Mouse (Mus musculus) spleen, postnatal 10 days (tissue): ENCODE results near the gene Tmem243.

Experiments used
- DNase-seq, 2 experiments: peaks; one replicate each; pipeline ENCODE4 v3.0.0; 2021 to 2022; ENCODE audit warnings: low spot score in 2 of 2

Gene Tmem243

GRCm38 (mm10) chr5:9100207-9100848, at the start of gene Tmem243:
Tmem243 (plus strand) TSS chr5:9100668.
- peak; percentile 63 to 85 for DNase-seq

DNA sequence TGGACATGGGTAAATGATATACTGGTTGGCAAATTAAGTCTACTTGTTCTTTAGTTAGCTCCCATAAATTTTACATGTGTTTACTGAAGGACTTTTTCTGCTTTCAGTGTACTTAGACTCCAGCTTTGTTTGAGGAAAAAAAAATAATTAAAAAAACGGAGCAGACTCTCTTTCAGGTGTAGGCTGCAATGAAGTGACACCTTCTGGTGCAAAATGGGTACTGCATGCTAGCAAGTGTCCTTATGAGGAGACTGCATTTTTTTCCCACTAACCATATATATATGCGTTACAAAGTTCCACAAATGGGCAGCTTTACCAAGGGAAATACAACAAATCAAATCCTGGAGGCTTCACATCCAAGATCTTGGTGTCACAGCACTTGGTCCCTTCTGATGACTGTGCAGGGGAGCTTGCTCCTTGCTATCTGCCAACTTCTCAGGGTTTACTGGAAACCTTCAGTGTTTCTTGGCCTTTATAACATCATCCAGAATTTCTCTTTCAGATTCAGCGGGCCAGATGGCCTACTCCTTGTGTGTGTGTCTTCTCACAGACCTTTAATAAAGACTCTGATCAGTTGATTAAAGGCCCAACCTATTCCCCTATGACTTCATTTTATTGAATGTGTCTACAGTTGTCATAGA, 44.3 kb upstream of the Tmem243 start:
- peak; percentile 31 to 70 for DNase-seq

DNA sequence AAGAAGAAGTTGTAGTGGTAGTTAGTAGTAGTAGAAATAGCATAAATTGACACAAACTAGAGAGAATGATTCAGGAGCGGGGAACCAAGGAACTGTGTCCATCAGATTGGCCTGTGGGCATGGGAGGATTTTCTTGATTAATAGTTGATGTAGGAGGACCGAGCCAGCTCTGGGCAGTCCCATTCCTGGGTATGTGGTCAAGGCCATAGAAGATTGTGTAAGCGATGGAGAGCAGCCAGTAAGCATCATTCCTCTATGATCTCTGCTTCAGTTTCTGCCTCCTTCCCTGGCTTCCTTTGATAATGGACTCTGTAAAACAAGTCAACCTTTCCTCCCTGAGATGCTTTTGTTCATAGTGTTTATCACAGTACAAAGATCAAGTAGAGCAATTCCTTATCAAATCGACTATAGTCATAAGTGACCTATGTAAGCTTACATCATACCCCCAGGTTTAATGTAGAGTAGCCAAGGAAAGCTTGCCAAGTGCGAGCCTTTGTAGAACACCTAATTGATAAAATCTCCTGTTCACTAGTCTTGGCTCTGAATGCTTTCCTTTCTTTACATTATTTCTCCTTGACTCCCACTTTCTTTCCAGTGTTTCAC, 43.1 kb upstream of the Tmem243 start:
- no peak for DNase-seq

DNA sequence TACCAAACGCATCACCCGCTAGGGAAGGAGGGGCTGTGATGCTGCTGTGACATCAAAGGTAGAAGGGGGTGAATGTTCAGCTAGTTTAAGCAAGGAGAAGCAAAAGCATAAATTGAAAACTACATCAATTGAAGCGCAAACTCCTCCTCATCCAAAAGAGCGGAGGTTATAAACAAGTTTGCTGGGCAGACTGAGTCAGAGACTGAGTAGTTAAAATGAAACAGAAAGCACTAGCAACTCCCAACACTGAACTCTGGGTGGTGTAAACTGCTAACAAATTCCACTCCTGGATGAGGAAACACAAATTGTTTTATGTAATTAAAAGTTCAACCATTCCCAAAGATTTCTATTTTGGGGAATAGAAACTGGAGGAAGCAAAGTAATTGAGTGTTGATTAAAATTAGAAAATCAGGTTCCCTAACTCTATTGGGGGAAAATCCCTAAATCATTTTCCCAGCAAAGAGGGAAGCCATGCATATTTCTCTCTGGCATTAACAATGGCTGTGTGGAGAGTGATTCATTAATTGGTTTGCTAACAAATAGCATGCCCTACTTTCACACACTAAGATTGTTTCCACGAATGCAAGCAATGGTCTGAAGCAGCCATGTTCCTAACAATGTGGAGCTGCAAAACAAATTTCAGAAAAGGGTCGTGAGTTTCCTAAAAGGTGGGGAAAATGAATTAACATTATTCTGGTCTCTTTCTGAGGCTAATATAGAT, 41.0 kb upstream of the Tmem243 start:
- DNase-seq = no peak

DNA sequence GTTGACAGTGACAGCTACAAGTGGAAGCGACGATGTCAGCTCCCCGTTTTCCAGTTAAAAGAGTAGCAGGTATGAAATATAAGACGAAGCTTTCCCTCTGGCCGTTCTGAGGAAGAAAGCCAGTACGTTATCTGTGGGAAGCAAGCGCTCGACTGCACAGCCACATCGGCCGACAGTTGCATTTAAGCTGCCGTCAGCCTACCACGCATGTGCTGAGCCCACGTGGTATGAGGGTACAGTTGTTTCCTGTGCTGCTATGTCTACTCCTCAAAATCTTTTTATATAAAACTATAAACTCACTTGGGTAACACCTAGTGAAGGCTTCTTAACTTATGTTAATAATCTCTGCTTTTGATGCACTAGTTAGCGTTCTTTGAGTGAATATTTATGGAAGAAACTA, 40.2 kb upstream of the Tmem243 start:
- DNase-seq = no peak

DNA sequence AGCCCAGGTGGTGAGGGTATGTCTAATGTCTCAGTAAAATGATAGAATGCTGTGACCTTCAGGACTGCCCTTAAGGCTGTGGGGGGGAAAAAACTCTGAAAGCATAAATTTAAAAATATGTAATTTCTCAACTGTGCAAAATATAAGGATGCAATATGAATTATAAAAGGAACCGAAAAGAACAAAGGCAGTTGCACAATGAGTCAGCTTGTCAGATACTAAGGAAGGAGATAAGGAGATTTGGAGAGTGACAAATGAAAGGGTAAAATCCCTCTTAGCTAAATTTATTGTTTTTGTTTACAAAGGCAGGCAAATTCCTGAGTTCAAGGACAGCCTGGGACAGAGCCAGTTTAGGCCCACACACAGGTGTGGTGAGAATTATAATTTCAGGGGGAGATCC, 36.3 kb upstream of the Tmem243 start:
- no peak for DNase-seq

DNA sequence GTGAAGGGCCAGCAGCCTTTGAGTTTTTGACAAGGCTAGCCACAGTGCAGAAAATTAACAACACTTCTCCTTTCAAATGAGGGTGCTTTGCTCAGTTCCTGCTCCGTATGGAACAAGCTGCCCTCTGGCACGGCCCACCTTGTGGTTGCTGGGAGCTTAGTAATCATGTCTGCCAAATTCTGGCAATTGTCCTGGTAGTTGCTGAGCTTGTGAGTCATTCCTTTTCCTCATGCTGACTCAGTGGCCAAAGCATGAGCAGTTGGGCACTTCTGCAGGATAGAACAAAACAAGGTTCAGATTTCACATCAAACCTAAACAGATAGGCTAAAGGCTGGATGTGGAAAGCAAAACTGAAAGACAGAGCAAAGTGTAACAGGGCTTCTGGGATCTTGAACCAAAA, 31.6 kb upstream of the Tmem243 start:
- no peak for DNase-seq

- DNase-seq = no peak
Observed at GRCm38 (mm10) chr5:9069599-9070209, 30.8 kb upstream of the Tmem243 start.

GRCm38 (mm10) chr5:9071360-9071759, 29.1 kb upstream of the Tmem243 start:
- DNase-seq = no peak

- DNase-seq = no peak
Observed at GRCm38 (mm10) chr5:9073177-9073854, 27.2 kb upstream of the Tmem243 start.

- no peak for DNase-seq
Observed at GRCm38 (mm10) chr5:9079773-9080501, 20.5 kb upstream of the Tmem243 start.

DNA sequence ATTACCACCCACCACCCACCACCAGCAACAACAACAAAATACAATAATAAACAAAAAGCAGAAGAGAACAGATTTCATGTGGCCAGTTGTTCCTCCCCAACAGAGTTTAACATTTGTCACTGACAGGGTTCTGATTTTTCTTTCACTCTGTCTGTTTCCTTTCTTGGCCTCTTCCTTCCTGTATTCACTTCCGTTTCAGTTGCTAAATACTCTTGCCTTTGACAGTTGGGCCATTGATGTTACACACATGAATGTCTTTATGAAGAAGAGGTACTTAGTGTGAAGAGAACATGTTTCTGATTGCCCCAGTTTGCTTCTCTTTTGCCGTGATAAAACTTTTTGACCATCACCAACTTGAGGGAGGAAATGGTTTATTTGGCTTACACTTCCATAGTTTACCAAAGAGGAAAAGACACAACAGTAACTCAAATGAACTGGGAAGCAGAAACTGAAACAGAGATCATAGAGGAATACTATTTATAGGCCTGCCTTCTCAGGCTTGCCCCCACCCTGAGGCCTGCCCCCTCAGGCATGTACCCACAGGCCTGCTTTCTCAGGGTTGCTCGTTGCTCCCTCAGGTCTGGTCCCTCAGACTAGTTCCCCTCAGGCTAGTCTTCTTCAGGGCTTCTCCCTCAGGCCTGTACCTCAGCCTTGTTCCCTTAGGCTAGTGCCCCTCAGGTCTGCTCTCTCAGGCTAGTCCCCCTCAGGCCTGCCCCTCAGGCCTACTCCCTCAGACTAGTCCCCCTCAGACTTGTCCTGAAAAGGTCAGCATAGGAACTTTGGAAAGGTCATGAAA, 13.3 kb upstream of the Tmem243 start:
- peak in 1 of 2 experiments; percentile 52 for DNase-seq

- no peak for DNase-seq
Observed at GRCm38 (mm10) chr5:9090493-9091106, 9.9 kb upstream of the Tmem243 start.

DNA sequence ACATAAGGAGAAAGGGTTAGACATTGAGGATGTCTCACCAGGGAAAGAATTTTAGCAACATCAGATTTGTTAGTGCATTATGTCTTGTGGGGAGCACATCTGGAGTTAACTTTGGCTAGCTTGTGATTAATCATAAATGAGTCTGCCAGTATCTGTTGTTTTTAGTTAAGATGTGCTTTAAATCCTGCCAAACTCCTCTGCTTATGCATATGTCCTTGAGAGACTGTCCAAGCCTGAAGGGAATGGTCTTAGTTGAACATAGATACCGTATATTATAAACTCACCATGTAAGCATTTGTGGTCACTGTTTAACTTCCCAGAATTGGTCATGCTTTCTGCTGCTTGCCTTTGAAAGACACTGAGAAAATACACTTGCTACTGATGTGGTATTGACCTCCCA, 7.8 kb upstream of the Tmem243 start:
- DNase-seq = no peak

DNA sequence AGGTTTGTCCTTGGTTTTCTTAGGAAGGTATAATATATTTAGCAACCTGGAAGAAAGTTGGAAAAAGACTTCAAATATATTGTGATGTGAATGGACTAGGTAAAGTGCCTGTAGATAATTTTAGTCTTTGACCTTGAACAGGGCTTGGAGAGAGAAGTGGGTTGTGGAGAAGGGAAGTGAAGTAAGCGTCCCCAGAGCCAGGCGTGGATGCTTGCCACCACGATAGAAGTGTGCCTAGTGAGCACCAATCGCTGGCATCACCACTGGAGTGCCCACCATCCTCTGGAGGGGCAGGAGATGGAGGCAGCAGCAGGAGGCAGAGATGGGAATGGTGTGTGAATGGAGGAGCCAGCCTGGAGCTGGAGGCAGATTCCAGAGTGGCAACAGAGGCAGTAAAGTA, 7.0 kb upstream of the Tmem243 start:
- no peak for DNase-seq

GRCm38 (mm10) chr5:9100849-9101801, 657 bp downstream of the Tmem243 start:
- DNase-seq = peak; percentile 29 to 59

DNA sequence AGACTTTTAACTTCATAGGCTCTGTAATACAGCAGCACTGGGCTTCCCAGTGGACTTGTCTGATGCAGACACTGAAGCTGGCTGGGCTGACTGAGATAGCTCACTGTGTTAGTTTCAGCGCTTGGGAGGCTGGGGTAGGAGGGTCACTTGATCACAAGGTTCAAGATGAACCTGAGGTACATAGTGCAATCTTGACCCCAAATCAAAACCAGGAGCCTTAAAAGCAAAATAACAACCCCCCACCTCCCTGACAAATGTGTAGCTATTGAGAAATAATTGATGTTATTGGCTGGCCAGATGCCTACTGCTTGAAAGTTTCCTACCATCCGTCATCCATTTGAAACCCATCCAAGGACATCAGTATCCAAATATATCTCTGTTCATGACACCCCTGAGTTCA, 2.2 kb downstream of the Tmem243 start:
- no peak for DNase-seq

GRCm38 (mm10) chr5:9103958-9104357, 3.5 kb downstream of the Tmem243 start:
- DNase-seq = no peak
